Mouse (Mus musculus): ENCODE results near the gene Hoxd10.

Gene Hoxd10

DNA sequence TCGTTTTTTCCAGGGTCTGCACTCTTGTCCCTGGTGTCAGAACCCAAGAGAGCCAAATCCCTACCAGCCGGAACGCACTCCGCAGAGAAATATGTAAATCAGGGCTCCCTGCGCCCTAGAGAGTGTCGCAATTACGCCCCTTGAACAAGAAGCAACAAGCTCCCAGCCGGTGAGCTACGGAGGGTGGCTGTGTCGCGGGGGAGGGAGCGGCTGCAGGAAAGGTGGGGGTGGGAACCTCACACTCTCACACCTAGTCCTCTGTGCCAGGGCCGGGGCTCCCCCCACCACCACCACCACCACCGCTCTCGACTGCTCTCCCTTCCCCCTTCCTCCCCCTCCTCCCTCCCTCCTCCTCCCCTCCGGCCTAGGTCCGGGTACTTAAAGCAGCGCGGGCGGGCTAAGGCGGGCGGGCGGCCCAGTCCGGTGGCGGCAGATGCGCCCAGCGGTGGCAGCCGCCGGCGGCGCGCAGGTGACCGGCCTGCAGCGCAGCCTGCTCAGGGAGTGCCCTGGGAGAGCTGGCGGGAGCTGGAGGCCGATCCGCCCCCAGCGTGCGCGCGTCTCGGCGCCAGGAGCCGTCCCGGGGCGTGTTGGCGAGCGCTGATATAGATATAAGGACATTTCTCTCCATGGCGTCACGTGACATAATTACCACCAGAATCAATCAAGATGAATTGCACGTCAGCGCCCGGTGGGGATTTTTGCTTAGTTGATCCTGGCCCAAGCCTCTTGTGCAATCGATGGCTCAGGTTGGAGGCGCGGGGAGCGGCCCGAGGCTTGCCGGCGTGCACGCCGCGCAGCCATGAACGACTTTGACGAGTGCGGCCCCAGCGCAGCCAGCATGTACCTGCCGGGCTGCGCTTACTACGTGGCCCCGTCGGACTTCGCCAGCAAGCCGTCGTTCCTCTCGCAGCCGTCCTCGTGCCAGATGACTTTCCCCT lies 9.9 kb upstream of the Hoxd10 start:
- no peak for DNase-seq (ENCODE audit: low spot score)

DNA sequence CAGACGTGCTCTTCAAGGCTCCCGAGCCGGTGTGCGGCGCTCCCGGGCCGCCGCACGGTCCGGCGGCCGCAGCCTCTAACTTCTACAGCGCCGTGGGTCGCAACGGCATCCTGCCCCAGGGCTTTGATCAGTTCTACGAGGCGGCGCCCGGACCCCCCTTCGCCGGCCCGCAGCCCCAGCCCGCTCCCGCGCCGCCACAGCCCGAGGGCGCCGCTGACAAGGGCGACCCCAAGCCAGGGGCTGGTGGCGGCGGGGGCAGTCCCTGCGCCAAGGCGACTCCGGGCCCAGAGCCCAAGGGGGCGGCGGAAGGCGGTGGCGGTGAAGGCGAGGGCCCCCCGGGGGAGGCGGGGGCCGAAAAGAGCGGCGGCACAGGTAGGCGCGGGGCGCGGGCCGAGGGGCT lies 8.9 kb upstream of the Hoxd10 start:
- no peak for DNase-seq (ENCODE audit: low spot score)

DNA sequence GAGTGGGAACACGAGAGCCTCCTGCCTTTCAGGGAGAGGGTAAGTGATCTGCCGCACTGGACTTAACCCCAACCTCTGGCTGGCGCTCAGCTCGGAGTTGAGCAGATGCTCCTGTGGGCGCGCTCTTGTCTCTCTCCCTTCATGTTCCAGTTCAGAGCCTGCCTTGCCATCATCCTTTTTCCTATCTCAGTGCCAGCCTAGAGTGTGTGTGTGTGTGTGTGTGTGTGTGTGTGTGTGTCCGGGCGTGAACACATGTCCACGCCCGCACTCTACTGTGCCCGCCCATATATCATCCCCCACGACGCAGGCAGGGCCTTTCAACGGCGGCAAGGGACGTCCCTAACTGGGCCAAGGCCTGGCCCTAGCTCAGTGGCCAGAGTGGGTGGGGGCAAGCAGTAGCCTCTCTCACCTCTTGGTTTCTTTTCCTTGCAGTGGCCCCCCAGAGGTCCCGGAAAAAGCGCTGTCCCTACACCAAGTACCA lies 8.2 kb upstream of the Hoxd10 start:
- DNase-seq (ENCODE audit: low spot score) = no peak

DNA sequence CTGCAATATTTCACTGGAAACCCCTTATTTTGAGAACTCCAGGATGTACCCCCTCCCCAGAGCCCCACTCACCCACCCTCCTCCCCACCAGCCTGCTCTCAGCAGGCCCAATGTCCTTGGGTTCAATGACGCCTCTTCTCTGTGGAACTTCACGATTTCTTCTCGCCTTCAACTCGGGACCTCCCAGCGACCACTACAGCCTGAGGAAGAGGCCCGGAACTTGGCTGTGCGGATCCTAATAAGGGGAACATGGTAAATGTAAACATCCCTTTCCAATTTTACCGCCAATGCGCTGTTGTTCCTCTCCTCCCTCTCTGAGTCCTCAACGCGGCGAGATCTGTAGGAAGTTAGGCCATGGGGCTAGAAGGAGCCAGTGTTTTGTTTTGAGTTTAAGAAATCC lies 7.6 kb upstream of the Hoxd10 start:
- no peak for DNase-seq (ENCODE audit: low spot score)

DNA sequence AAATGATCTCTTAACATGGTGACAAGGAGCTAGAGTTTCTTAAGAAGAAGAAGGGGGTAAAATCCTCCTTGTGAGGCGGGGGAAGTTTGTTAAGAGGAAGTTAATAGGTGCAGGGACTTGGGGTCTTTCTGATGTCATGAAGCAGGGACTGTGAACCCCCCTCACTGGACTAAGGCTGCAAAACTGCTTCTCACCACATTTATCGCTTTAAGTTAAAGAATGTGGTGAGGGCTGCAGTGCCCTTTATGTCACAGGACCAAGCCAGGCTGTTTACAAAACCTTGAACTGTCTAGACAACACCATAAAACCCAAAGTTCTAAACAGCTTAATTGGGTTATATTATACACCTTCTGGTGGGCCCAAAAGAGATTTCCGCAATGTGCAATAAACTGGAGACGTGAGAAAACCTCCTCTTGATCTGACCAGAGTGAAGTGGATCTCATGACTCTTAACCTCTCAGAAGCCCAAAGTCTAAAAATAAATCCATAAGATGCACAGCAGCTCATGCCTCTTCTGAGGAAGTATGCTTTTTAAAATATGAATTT lies 6.6 kb upstream of the Hoxd10 start:
- no peak for DNase-seq (ENCODE audit: low spot score)

DNA sequence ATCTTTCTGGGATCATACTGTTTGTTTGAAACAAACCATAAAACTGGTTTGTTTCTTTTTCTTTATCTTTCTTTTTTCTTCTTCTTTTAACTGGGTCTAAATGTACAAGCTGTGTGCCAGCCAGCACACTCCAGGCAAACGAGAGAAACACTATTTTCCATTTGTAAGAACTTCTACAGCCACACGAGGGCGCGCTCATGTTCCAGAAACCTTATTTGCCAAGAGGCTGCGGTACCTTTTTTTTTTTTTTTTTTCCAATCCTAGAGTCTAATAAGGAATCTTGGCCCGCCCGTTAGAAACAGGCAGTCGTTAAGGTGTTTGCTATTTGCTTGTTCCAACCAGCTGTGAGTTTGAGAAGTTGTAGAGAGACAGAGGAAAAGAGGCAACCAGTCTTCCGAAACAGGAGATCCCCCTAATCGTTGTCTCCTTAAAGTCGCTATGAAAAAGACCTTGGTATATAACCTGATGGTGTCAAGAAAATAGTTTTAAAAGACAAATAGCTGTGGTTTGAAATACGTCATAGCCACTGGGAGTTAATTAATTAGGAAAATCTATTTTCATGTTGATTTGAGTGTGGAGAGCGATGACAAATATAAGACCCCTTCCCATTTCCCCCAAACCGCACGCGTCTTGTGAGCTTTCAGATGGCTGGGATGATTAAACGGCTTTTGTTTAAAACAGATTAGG lies 5.3 kb upstream of the Hoxd10 start:
- DNase-seq (ENCODE audit: low spot score) = no peak

DNA sequence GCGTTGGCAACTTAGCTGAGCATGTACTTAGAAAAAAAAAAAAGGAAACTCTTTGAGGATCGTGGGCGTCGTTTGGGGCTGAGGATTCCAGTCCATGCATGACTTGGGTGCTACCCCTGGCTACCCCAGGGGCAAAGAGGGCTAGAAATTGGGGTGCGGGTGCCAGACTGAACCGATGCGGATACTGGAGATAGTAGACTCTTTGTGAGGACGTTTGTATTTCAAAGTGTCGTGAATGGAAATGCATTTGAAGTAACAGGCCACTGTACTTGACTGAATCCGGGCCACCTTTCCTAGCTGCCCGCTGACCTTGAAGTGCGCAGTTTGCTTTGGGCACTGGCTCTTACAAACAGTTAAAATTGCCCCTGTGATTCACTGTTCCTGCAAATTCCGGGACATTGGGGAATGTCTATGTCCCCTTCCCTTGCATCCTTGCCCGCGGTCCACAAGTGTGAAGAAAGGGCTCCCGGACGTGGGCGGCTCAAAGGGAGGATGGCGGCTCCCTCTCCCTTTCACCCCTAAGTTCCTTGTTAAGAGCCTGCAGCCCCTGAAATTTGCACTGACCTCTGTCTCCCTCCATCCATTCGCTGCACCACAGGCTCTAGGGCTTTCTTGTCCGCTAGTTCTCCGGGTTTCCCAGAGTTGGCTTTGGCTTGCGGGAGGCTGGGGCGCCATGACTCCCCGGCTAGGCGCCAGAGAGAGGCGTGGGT lies 4.6 kb upstream of the Hoxd10 start:
- DNase-seq (ENCODE audit: low spot score) = no peak

DNA sequence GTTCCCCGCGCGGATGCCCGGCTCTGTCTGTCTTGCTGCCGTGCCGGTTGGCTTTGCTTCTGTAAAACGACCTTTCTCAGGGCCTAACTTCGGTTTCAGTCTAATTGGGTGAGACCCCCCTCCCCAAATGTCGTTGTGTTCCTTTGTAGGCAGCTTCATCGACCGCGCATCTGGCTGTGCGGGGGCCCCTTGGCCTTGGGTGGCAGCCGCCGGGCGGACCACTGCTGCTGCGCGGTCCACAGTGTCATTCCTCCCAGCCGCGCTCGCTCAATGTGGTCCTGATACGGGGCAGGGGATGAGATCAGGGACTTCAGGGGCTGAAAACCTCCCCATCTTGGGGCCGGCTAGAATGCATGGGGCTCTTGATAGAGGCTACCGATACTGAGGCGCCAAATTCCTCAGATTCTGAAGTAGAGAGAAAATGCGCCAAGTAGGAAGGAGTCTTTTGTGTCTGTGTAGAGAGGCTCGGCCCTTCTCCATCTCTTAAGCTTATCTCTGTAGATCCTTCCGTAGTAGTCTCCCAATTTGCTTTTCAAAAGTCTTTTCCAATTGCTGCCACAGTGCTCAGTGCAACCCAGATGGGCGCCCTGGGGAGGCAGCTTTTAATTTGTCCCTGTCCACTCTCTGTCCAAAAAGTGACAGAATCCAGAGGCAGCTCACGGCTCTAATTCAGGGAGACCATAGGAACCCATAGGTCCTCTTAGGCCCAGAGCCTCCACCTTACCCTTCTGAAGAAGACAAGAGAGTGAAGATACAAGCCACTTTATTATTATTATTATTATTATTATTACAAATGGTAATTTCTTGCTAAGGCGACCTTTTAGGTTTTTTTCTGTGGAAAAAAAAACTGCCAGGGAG lies 3.8 kb upstream of the Hoxd10 start:
- DNase-seq (ENCODE audit: low spot score) = no peak

DNA sequence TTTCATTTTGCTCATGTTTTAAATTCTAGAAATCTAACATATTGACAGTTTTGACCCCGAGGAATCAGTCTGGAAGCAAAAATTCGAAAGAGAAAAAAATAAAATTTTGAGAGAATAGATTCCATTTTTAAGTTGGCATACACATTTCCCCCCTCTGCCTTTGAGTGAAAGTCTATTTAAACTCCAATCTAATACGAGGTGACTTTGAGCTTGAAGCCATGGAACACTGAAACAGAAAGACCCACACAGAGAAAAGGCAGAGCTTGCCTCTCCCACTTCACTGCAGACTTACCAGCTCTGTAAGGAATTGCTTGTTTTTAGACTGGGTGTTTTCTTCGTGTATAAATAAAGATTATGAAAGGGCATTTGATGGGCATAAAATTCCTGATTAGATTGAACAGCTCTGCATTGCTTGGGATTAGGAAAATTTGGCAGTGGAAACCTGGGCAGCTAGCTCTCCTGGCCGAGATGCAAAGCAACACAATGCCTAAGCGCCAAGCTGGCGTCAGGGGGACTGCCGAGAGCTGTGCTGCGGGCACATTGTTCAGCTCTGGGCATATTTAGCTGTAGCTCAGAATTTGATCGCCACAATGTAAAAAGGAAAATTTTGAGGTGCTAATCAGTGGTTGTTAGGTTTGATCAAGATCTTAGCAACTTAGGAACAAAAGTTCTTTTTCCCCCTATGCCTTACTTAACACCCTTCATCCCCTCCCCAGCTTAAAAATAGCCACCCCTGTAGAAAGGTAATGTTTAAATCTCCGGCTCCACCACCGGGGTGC lies 2.7 kb upstream of the Hoxd10 start:
- DNase-seq (ENCODE audit: low spot score) = no peak

DNA sequence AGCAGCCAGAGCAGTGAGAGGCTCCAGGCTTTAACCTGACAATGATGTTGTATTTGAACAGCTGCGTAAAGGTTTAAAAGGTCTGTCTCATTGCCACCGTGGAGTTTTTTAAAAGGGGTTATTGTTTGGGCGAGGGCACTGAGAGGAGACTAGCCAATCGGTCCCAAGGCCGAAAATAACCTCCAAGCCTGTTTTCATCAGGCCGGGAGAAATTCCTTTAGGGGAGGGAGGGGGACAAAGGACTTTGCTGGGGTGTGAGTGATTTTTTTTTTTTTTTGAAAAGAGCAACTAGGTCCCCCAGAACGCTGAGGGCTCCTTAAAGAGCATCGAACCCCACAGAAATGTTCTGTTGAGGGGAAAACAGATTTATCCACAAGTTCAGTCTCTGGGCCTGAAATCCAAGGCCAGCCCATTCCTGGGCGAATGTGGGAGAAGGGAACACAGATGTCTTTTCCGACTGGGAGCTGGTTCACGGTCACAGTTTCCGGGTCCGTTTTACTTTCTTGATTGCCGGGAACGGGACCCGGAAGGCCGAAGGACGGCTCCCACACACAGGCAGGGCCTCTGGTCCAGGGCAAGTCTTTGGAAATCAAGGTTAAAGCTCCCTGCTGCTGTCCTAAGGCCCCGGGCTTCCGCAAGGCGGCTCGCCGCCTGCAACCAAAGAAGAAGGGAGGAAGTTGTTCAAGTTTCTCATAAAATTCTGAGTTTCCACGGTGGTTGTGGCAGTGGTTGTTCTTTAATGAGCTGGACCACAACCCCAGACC lies 2.0 kb upstream of the Hoxd10 start:
- DNase-seq (ENCODE audit: low spot score) = no peak

DNA sequence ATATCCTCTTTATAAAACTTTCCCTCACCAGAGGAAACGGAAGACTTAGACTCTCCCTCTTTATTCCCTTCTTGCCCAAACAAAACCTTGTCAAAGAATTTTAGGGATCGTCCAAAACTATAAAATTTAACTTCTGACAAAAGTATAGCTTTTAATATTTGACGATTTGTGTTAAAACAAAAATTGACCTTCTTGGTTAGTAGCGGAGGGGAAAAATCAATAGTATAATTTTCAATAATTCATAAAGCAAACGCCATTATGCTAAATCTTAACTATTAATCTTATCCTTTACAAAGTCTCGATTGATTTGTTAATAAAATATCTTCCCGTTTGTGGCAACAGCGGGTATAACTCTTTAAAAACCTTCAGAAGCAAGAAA lies 1.4 kb upstream of the Hoxd10 start:
- DNase-seq (ENCODE audit: low spot score) = no peak

DNA sequence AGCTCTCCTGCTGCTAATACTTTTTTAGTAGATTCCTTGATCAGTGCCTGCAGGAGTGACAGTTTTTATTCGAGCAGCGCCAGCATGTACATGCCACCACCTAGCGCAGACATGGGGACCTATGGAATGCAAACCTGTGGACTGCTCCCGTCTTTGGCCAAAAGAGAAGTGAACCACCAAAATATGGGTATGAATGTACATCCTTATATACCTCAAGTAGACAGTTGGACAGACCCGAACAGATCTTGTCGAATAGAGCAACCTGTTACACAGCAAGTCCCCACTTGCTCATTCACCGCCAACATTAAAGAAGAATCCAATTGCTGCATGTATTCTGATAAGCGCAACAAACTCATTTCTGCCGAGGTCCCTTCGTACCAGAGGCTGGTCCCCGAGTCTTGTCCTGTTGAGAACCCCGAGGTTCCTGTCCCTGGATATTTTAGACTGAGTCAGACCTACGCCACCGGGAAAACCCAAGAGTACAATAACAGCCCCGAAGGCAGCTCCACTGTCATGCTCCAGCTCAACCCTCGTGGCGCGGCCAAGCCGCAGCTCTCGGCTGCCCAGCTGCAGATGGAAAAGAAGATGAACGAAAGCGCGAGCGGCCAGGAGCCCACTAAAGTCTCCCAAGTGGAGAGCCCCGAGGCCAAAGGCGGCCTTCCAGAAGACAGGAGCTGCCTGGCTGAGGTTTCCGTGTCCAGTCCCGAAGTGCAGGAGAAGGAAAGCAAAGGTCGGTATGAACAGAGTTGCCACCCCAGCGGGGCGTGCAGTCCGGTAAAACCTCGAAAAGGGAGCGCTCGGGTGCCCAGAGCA lies 477 bp downstream of the Hoxd10 start:
- no peak for DNase-seq (ENCODE audit: low spot score)

DNA sequence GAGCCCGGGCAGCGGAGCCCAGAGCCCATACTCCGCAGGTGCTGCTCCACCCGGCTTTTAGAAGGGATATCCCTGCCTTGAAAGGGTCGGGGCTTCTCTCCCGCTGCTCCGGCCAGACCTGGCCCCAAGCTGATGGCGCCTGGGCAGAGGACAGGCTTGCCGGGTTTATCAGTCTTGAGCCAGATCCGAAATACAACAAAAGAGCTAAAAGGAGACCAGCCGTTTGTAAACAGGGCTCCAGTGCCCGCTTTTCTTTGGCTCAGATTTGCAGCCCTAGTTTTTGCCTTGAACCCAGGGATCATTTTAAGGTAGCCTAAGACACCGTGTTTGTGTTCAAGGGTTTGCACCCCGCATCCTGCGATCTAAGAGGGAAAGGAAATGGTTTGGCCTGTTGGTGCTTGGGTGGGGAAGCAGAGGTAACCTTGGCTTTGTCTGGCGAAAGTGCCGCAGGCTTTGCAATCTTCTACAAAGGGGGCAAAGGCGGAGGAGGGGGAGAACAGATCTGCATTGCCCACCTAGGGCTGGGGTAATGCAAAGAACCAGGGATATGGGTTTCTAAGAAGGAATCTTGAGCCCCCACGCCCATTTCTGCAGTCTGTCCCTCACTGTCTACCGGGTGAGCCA lies 1.2 kb downstream of the Hoxd10 start:
- DNase-seq (ENCODE audit: low spot score) = no peak

DNA sequence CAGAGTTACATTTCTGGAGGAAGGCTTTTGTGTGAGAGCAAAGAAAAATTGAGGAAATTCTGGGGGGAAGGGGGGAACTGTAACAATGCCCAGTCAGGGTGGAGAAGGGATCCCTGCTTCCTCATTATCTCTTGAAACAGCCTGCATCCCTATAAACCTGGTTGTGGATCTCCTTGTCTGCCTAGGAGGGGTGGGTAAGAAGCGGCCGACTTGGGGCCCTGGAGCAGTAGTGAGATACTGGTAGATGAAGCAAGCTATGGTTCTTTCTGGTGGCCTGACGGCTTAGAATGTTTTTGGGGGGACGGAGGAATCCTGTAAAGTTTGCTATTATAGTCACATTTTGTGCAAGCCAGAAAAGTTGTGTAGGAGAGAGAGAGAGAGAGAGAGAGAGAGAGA lies 1.7 kb downstream of the Hoxd10 start:
- DNase-seq (ENCODE audit: low spot score) = no peak

DNA sequence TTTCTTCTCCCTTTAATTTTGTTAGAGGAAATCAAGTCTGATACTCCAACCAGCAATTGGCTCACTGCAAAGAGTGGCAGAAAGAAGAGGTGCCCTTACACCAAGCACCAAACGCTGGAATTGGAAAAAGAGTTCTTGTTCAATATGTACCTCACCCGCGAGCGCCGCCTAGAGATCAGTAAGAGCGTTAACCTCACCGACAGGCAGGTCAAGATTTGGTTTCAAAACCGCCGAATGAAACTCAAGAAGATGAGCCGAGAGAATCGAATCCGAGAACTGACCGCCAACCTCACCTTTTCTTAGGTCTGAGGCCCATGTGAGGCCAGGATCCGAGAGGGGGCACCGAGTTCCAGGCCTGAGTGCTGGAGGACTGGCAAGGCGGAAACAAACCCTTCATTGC lies 2.3 kb downstream of the Hoxd10 start:
- no peak for DNase-seq (ENCODE audit: low spot score)

DNA sequence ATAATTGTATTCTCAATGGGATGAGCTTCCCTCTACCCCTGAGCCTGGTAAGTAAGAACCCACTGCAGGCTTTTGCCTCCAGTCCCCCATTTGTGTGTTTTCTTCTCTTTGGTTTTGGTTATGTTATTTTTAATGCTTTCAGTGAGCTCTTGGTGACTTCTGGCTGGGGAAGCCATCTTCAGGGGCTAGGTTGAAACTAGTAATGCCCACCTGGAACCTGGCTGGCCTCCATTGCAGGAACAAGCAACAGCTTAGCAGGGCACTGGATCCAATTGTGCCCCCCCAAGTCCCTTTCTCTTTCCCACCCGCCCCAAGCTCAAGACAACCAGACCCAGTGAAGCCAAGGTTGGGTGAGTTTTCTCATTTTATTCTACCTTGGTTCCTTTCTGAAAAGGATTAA lies 3.7 kb downstream of the Hoxd10 start:
- DNase-seq (ENCODE audit: low spot score) = no peak

DNA sequence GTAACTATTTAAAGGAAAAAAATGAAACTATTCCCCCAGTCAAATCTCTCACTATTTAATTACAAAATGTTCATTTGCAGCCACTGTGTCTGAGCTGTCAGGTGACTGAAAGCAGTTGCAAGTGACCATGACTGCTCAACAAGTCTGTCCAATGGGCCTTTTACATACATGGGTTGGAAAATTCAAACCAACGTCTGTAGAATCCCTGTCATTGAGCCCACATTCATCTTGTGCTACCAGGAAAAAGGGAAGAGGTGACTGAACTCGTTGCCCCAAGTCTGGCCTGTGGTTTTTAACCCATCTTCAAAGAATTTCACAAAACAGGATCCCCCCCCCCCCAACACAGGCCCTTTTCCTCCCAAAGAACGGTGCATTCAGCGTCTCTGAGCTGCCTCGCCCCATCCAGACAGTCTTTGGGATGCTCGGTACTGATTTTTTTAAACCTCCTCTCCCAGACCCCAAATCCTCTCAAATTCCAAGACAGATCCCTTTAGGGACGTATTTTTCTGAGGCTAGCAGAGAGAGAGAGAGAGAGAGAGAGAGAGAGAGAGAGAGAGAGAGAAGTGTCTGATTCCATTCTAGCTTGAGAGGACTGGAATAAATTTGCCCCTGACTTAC lies 4.2 kb downstream of the Hoxd10 start:
- no peak for DNase-seq (ENCODE audit: low spot score)

Data from ovary, postnatal 10 days (tissue).